Mouse (Mus musculus) C2C12 (cell line): Measurements from ENCODE around the gene Foxm1. TPM values are rescaled to one million over a fixed set of nuclear protein-coding genes. Genes with fewer than 3 reads are reported as not detected.
A peak's percentile ranks its signal among the peaks of the same experiment; 100 is the strongest.
"Not testable (repeated sequence)": the region's sequence is repeated elsewhere in the genome, so short reads cannot be mapped to it uniquely, and the experiment has no call there.

Experiments
- H3K27me3 ChIP-seq: one replicate; pipeline ENCODE4 v1.6.1; 2011; ENCODE audit not compliant: control insufficient read depth, insufficient read depth, insufficient read length
- H3K36me3 ChIP-seq: one replicate; pipeline ENCODE4 v1.6.1; 2011; ENCODE audit not compliant: control insufficient read depth, insufficient read depth
- H3K4me3 ChIP-seq: one replicate; pipeline ENCODE4 v1.5.1; 2011; ENCODE audit warnings: mild to moderate bottlenecking, control low read depth; ENCODE audit not compliant: poor library complexity, insufficient read depth, severe bottlenecking
- H3K79me2 ChIP-seq: one replicate; pipeline ENCODE4 v1.6.1; 2011; ENCODE audit not compliant: control insufficient read depth, insufficient read depth
- H3K79me3 ChIP-seq: one replicate; pipeline ENCODE4 v1.6.1; 2011; ENCODE audit warnings: low read depth, control low read depth
- H3ac ChIP-seq: one replicate; pipeline ENCODE3; 2011; ENCODE audit warnings: low read depth; ENCODE audit not compliant: control insufficient read depth, insufficient read length
- CEBPB ChIP-seq: IDR thresholded peaks from one replicate; pipeline ENCODE4 v1.6.1; 2011; ENCODE audit warnings: low read depth, mild to moderate bottlenecking, control low read depth, moderate library complexity
- CTCF ChIP-seq: IDR thresholded peaks from one replicate; pipeline ENCODE4 v1.5.1; 2011; ENCODE audit not compliant: control insufficient read depth, insufficient read depth, insufficient read length
- FOSL1 ChIP-seq: IDR thresholded peaks from one replicate; pipeline ENCODE4 v1.8.0; 2011; ENCODE audit warnings: mild to moderate bottlenecking, low read length; ENCODE audit not compliant: poor library complexity, insufficient read depth, severe bottlenecking
- MAX ChIP-seq: IDR thresholded peaks from one replicate; pipeline ENCODE4 v1.6.1; 2011; ENCODE audit warnings: mild to moderate bottlenecking, control low read depth
- MYOD1 ChIP-seq: IDR thresholded peaks from one replicate; pipeline ENCODE4 v1.6.1; 2011; ENCODE audit warnings: low read depth; ENCODE audit not compliant: control insufficient read depth, insufficient read length
- MYOG ChIP-seq: IDR thresholded peaks from one replicate; pipeline ENCODE4 v1.6.1; 2011; ENCODE audit not compliant: control insufficient read depth, insufficient read length; ENCODE audit errors: extremely low read depth
- USF1 ChIP-seq: IDR thresholded peaks from one replicate; pipeline ENCODE4 v1.6.1; 2011; ENCODE audit warnings: low read depth, mild to moderate bottlenecking, control low read depth, moderate library complexity
- polyA plus RNA-seq: library from polyadenylated mRNA; unstranded; fragments of >200 nt; fragmentation: generic; extraction: Trizol; gene quantifications from one replicate; pipeline ENCODE4 v1.2.1, GENCODE M21; 2012; ENCODE audit warnings: missing spikeins

The Foxm1 gene
- polyA plus RNA-seq, 1 experiment, result 60.4 TPM

GRCm38 (mm10) chr6:128364721-128365120 lies 2.0 kb downstream of the Foxm1 start:
- Histone ChIP-seq H3K79me2 (peaks cover 78% of the 10 kb centered on the region), H3K36me3 (peaks cover 47% of the 10 kb centered on the region), H3K79me3 (peaks cover 59% of the 10 kb centered on the region), H3K4me3 (no peak overlapping the region), H3K27me3 (no peaks in the 10 kb centered on the region), H3ac (peak overlapping the region; percentile 0)
- TF ChIP-seq CTCF (no peak), FOSL1 (no peak)

GRCm38 (mm10) chr6:128366466-128366865 lies 3.7 kb downstream of the Foxm1 start:
- H3K27me3 ChIP-seq, result no peaks in the 10 kb centered on the region
- H3K79me3 ChIP-seq, result peaks cover 42% of the 10 kb centered on the region
- TF ChIP-seq CEBPB, result no peak
- TF ChIP-seq MYOG, result no peak
- no peak for TF ChIP-seq MYOD1
- TF ChIP-seq USF1, result no peak
- no peak for TF ChIP-seq FOSL1
- no peak for TF ChIP-seq MAX
- TF ChIP-seq CTCF, result no peak
- no peak overlapping the region for H3ac ChIP-seq
- no peak overlapping the region for H3K4me3 ChIP-seq
- peaks cover 61% of the 10 kb centered on the region for H3K79me2 ChIP-seq
- H3K36me3 ChIP-seq, result peaks cover 63% of the 10 kb centered on the region

GRCm38 (mm10) chr6:128370040-128370439 lies 7.3 kb downstream of the Foxm1 start:
- TF ChIP-seq MAX (no peak), CEBPB (no peak), MYOD1 (no peak), CTCF (no peak), MYOG (no peak), FOSL1 (no peak), USF1 (no peak)
- H3K79me3 ChIP-seq, result peaks cover 31% of the 10 kb centered on the region
- H3ac ChIP-seq, result no peak overlapping the region
- H3K79me2 ChIP-seq, result peaks cover 29% of the 10 kb centered on the region
- peaks cover 96% of the 10 kb centered on the region for H3K36me3 ChIP-seq
- no peaks in the 10 kb centered on the region for H3K27me3 ChIP-seq
- H3K4me3 ChIP-seq, result no peak overlapping the region

- peaks cover 2% of the 10 kb centered on the region for H3K79me3 ChIP-seq
- no peaks in the 10 kb centered on the region for H3K27me3 ChIP-seq
- H3K79me2 ChIP-seq, result no peaks in the 10 kb centered on the region
- TF ChIP-seq MYOG (no peak), FOSL1 (no peak), USF1 (no peak), CEBPB (no peak), CTCF (no peak), MAX (no peak), MYOD1 (no peak)
- H3ac ChIP-seq, result no peak within 1 kb of the TSS
- peaks cover 50% of the 10 kb centered on the region for H3K36me3 ChIP-seq
- no peak within 1 kb of the TSS for H3K4me3 ChIP-seq
Observed at GRCm38 (mm10) chr6:128375192-128375591, 12.4 kb downstream of the Foxm1 start, which contains the start of the genes Tex52 and Gm44596. TSS of gene Tex52 (plus strand) at chr6:128375456. TSS of gene Gm44596 (plus strand) at chr6:128375503.

- Histone ChIP-seq H3K36me3 (peaks cover 37% of the 10 kb centered on the region), H3K79me2 (no peaks in the 10 kb centered on the region), H3K4me3 (no peak overlapping the region), H3ac (no peak overlapping the region), H3K79me3 (peaks cover 2% of the 10 kb centered on the region), H3K27me3 (no peaks in the 10 kb centered on the region)
- TF ChIP-seq MYOD1 (no peak), USF1 (no peak), CEBPB (no peak), MAX (no peak), FOSL1 (no peak), CTCF (no peak), MYOG (no peak)
Observed at GRCm38 (mm10) chr6:128376371-128377085, 13.8 kb downstream of the Foxm1 start.

GRCm38 (mm10) chr6:128379636-128380035 lies 16.9 kb downstream of the Foxm1 start:
- Histone ChIP-seq H3ac (no peak overlapping the region), H3K4me3 (no peak overlapping the region), H3K27me3 (no peaks in the 10 kb centered on the region), H3K79me2 (no peaks in the 10 kb centered on the region), H3K36me3 (peaks cover 6% of the 10 kb centered on the region), H3K79me3 (no peaks in the 10 kb centered on the region)
- no peak for TF ChIP-seq CTCF
- TF ChIP-seq FOSL1, result no peak
- TF ChIP-seq CEBPB, result no peak
- no peak for TF ChIP-seq MAX

GRCm38 (mm10) chr6:128380594-128381167 lies 17.9 kb downstream of the Foxm1 start:
- H3K36me3 ChIP-seq, H3K27me3 ChIP-seq, H3K79me2 ChIP-seq, H3ac ChIP-seq, H3K4me3 ChIP-seq, H3K79me3 ChIP-seq: not testable (repeated sequence)
